Mouse (Mus musculus): ENCODE results near the gene Flywch2. TPM values are rescaled to one million over a fixed set of nuclear protein-coding genes. Genes with fewer than 3 reads are reported as not detected.

The Flywch2 gene
- polyA plus RNA-seq (2015; fragmentation: Illumina TruSeq; extraction: RNeasy Lipid Tissue Mini Kit (QIAGEN cat#74804); ENCODE audit: low read depth, low replicate concordance): 29.3 TPM

DNA sequence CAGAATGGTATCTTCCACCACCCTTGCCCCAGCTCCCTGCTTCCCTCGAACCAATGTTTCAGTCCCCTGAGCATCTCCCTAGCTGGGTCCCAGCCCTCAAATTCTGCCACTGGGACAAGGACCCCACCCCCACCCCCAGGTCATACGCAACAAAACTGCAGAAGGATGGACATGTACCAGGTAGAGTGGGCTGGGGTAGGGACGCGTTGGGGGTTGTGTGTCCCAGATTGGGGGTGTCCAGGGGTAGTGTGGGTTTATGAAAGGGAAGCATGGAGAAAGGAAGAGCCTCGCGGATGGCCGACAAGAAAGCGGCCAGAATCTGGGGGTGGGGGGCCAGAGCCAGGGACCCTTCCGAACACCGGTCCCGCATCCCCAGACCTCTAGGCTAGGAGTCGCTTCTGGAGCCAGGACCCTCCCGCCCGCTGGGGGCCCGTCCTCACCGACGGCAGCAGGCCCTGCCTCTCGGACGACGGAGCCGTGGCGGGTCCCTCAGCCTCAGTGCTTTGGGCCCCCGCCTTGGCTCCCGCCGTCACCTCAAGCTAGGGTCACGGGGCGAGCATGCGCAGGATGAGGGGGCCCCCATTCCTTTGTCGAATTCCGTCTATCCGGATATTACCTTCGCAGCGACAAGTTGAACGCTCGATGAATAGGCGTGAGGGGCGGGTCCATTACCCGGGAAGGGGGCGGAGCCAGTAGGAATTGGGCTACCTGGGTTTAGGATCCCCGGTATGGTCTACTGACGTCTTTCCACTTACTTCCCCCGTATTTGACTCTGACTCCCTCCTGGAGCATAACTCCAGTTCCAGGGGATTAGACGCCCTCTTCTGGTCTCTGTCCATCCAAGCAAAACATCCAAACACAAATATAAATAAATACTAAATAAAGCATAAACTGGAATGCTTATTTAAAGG lies at the start of gene Flywch2:
TSS of gene Flywch2 (minus strand) at position 521 of the 911 bp plus-strand sequence.

GRCm38 (mm10) chr17:23829064-23829619 lies 43.3 kb upstream of the Flywch2 start, which contains the start of gene Elob:
TSS of gene Elob (minus strand) at chr17:23829136.

DNA sequence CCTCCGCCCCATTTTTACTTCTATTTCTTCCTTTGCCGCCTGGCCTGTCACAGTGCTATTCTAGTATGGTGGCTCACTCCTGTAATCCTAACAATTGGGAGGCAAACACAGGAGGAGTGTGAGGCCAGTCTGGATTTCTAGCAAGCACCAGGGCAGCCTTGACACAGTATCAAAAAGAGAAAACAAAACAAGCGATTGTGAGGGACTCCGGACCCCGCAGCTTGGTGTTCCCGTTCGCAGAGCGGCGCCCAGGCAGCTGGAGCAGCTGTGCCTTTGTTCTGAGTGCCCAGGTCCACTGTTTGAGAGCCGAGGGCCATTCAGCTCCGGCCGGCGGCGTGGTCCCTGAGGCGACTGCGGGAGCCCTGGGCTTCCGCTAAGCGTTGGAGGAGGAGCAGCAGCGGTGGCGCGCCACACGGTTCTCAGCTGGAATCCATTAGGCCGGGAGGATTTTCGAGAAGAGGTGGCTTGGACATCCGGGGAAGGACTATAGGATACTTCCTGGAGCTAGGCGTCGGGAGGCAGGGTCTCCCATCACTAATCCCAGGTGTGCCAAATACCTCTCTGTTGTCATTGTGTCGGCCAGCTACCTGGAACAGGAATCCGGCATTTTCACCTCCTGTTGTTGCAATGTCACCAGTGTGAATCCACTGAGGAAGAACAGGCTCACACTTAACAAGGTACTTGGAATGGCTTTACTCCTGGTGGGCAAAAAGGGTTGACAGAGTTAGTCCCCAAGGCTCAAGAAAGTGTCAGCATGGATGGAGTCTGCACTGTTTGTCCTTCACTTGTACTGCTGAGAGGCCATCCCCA lies 4.6 kb upstream of the Flywch2 start, which contains the start of gene Srrm2:
TSS of gene Srrm2 (plus strand) at position 264 of the 810 bp plus-strand sequence.

GRCm38 (mm10) chr17:23771284-23772218 lies 14.3 kb downstream of the Flywch2 start, which contains the start of gene Flywch1:
TSS of gene Flywch1 (minus strand) at chr17:23771602.

GRCm38 (mm10) chr17:23745301-23746251 lies 40.3 kb downstream of the Flywch2 start, which contains the start of gene Kremen2:
TSS of gene Kremen2 (minus strand) at chr17:23745833.

GRCm38 (mm10) chr17:23740598-23741021 lies 45.3 kb downstream of the Flywch2 start, which contains the start of gene Paqr4:
TSS of gene Paqr4 (minus strand) at chr17:23740867.

Other genes with a start within 250 kb of the Flywch2 start
- gene Zfp213, start 221.8 kb downstream of the Flywch2 start, polyA plus RNA-seq (2015; fragmentation: Illumina TruSeq; extraction: RNeasy Lipid Tissue Mini Kit (QIAGEN cat#74804); ENCODE audit: low read depth, low replicate concordance): 5.8 TPM
- gene Zfp13, start 186.6 kb downstream of the Flywch2 start, polyA plus RNA-seq (2015; fragmentation: Illumina TruSeq; extraction: RNeasy Lipid Tissue Mini Kit (QIAGEN cat#74804); ENCODE audit: low read depth, low replicate concordance): 18.1 TPM
- gene Zscan10, start 185.2 kb downstream of the Flywch2 start, polyA plus RNA-seq (2015; fragmentation: Illumina TruSeq; extraction: RNeasy Lipid Tissue Mini Kit (QIAGEN cat#74804); ENCODE audit: low read depth, low replicate concordance): not detected
- 0.24 TPM for gene Mmp25, start 140.8 kb downstream of the Flywch2 start, polyA plus RNA-seq (2015; fragmentation: Illumina TruSeq; extraction: RNeasy Lipid Tissue Mini Kit (QIAGEN cat#74804); ENCODE audit: low read depth, low replicate concordance)
- gene Bicdl2, start 125.6 kb downstream of the Flywch2 start, polyA plus RNA-seq (2015; fragmentation: Illumina TruSeq; extraction: RNeasy Lipid Tissue Mini Kit (QIAGEN cat#74804); ENCODE audit: low read depth, low replicate concordance): not detected
- gene Hcfc1r1, start 112.5 kb downstream of the Flywch2 start, polyA plus RNA-seq (2015; fragmentation: Illumina TruSeq; extraction: RNeasy Lipid Tissue Mini Kit (QIAGEN cat#74804); ENCODE audit: low read depth, low replicate concordance): 211 TPM
- gene Thoc6, start 112.2 kb downstream of the Flywch2 start, polyA plus RNA-seq (2015; fragmentation: Illumina TruSeq; extraction: RNeasy Lipid Tissue Mini Kit (QIAGEN cat#74804); ENCODE audit: low read depth, low replicate concordance): 9.6 TPM
- 14.9 TPM for gene Tnfrsf12a, start 108.6 kb downstream of the Flywch2 start, polyA plus RNA-seq (2015; fragmentation: Illumina TruSeq; extraction: RNeasy Lipid Tissue Mini Kit (QIAGEN cat#74804); ENCODE audit: low read depth, low replicate concordance)
- not detected for gene Cldn6, start 106.8 kb downstream of the Flywch2 start, polyA plus RNA-seq (2015; fragmentation: Illumina TruSeq; extraction: RNeasy Lipid Tissue Mini Kit (QIAGEN cat#74804); ENCODE audit: low read depth, low replicate concordance)
- gene Cldn9, start 102.1 kb downstream of the Flywch2 start, polyA plus RNA-seq (2015; fragmentation: Illumina TruSeq; extraction: RNeasy Lipid Tissue Mini Kit (QIAGEN cat#74804); ENCODE audit: low read depth, low replicate concordance): 0.31 TPM
- gene 1520401A03Rik, start 63.3 kb downstream of the Flywch2 start, polyA plus RNA-seq (2015; fragmentation: Illumina TruSeq; extraction: RNeasy Lipid Tissue Mini Kit (QIAGEN cat#74804); ENCODE audit: low read depth, low replicate concordance): 0.39 TPM
- 5.1 TPM for gene Pkmyt1, start 59.7 kb downstream of the Flywch2 start, polyA plus RNA-seq (2015; fragmentation: Illumina TruSeq; extraction: RNeasy Lipid Tissue Mini Kit (QIAGEN cat#74804); ENCODE audit: low read depth, low replicate concordance)
- 53.5 TPM for gene Paqr4, start 45.2 kb downstream of the Flywch2 start, polyA plus RNA-seq (2015; fragmentation: Illumina TruSeq; extraction: RNeasy Lipid Tissue Mini Kit (QIAGEN cat#74804); ENCODE audit: low read depth, low replicate concordance)
- 0.97 TPM for gene Kremen2, start 40.2 kb downstream of the Flywch2 start, polyA plus RNA-seq (2015; fragmentation: Illumina TruSeq; extraction: RNeasy Lipid Tissue Mini Kit (QIAGEN cat#74804); ENCODE audit: low read depth, low replicate concordance)
- 321 TPM for gene Flywch1, start 14.5 kb downstream of the Flywch2 start, polyA plus RNA-seq (2015; fragmentation: Illumina TruSeq; extraction: RNeasy Lipid Tissue Mini Kit (QIAGEN cat#74804); ENCODE audit: low read depth, low replicate concordance)
- gene Srrm2, start 4.5 kb upstream of the Flywch2 start, polyA plus RNA-seq (2015; fragmentation: Illumina TruSeq; extraction: RNeasy Lipid Tissue Mini Kit (QIAGEN cat#74804); ENCODE audit: low read depth, low replicate concordance): 295 TPM
- 700 TPM for gene Elob, start 43.1 kb upstream of the Flywch2 start, polyA plus RNA-seq (2015; fragmentation: Illumina TruSeq; extraction: RNeasy Lipid Tissue Mini Kit (QIAGEN cat#74804); ENCODE audit: low read depth, low replicate concordance)
- gene Prss33, start 50.0 kb upstream of the Flywch2 start, polyA plus RNA-seq (2015; fragmentation: Illumina TruSeq; extraction: RNeasy Lipid Tissue Mini Kit (QIAGEN cat#74804); ENCODE audit: low read depth, low replicate concordance): not detected
- not detected for gene Prss32, start 57.8 kb upstream of the Flywch2 start, polyA plus RNA-seq (2015; fragmentation: Illumina TruSeq; extraction: RNeasy Lipid Tissue Mini Kit (QIAGEN cat#74804); ENCODE audit: low read depth, low replicate concordance)
- 0.42 TPM for gene Prss41, start 58.1 kb upstream of the Flywch2 start, polyA plus RNA-seq (2015; fragmentation: Illumina TruSeq; extraction: RNeasy Lipid Tissue Mini Kit (QIAGEN cat#74804); ENCODE audit: low read depth, low replicate concordance)
- not detected for gene Prss21, start 82.0 kb upstream of the Flywch2 start, polyA plus RNA-seq (2015; fragmentation: Illumina TruSeq; extraction: RNeasy Lipid Tissue Mini Kit (QIAGEN cat#74804); ENCODE audit: low read depth, low replicate concordance)
- not detected for gene Dcpp1, start 94.8 kb upstream of the Flywch2 start, polyA plus RNA-seq (2015; fragmentation: Illumina TruSeq; extraction: RNeasy Lipid Tissue Mini Kit (QIAGEN cat#74804); ENCODE audit: low read depth, low replicate concordance)
- gene Dcpp2, start 94.8 kb upstream of the Flywch2 start, polyA plus RNA-seq (2015; fragmentation: Illumina TruSeq; extraction: RNeasy Lipid Tissue Mini Kit (QIAGEN cat#74804); ENCODE audit: low read depth, low replicate concordance): not detected
- not detected for gene Dcpp3, start 131.4 kb upstream of the Flywch2 start, polyA plus RNA-seq (2015; fragmentation: Illumina TruSeq; extraction: RNeasy Lipid Tissue Mini Kit (QIAGEN cat#74804); ENCODE audit: low read depth, low replicate concordance)
- not detected for gene Sbp, start 155.6 kb upstream of the Flywch2 start, polyA plus RNA-seq (2015; fragmentation: Illumina TruSeq; extraction: RNeasy Lipid Tissue Mini Kit (QIAGEN cat#74804); ENCODE audit: low read depth, low replicate concordance)
- not detected for gene Sbpl, start 169.2 kb upstream of the Flywch2 start, polyA plus RNA-seq (2015; fragmentation: Illumina TruSeq; extraction: RNeasy Lipid Tissue Mini Kit (QIAGEN cat#74804); ENCODE audit: low read depth, low replicate concordance)
- gene Prss30, start 194.5 kb upstream of the Flywch2 start, polyA plus RNA-seq (2015; fragmentation: Illumina TruSeq; extraction: RNeasy Lipid Tissue Mini Kit (QIAGEN cat#74804); ENCODE audit: low read depth, low replicate concordance): not detected
- gene Prss22, start 212.0 kb upstream of the Flywch2 start, polyA plus RNA-seq (2015; fragmentation: Illumina TruSeq; extraction: RNeasy Lipid Tissue Mini Kit (QIAGEN cat#74804); ENCODE audit: low read depth, low replicate concordance): 1.8 TPM

All from brain, adult 10 weeks (tissue).